Mouse (Mus musculus) G1E (cell line): ENCODE results near the gene Safb2.

Source experiments
- CTCF ChIP-seq: IDR thresholded peaks from 2 replicates; pipeline ENCODE4 v1.5.1; 2012; ENCODE audit warnings: low read depth, low read length, inconsistent platforms, mixed read lengths
- GATA1 ChIP-seq: IDR thresholded peaks from 2 replicates; pipeline ENCODE4 v1.6.1; 2012; ENCODE audit warnings: borderline replicate concordance, low read length, inconsistent platforms, mixed read lengths
- POLR2AphosphoS5 ChIP-seq: IDR thresholded peaks from 2 replicates; pipeline ENCODE4 v1.6.1; 2012; ENCODE audit warnings: low read depth, low read length, inconsistent platforms; ENCODE audit not compliant: insufficient replicate concordance
- TAL1 ChIP-seq: conservative IDR thresholded peaks from 2 replicates; pipeline ENCODE4 v1.6.1; 2012; ENCODE audit warnings: low read depth, low read length, inconsistent platforms, mixed read lengths

- TF ChIP-seq POLR2AphosphoS5 (no peak), CTCF (no peak), GATA1 (no peak), TAL1 (no peak)
Observed at GRCm38 (mm10) chr17:56605431-56605830, 21.0 kb upstream of the Safb2 start.
